Mouse (Mus musculus) layer of hippocampus, postnatal 36 days (tissue): ENCODE data around the gene Prss32. TPM values are rescaled to one million over a fixed set of nuclear protein-coding genes. Genes with fewer than 3 reads are reported as not detected.

Experiments
- DNase-seq, 2 experiments: peaks; one replicate each; pipeline ENCODE4 v3.0.0; 2022
- total RNA-seq, 2 experiments: library from RNA; stranded (reverse); gene quantifications; 2 replicates each; pipeline ENCODE4 v1.2.3; 2021

Gene Prss32
- not detected for total RNA-seq

- DNase-seq, result no peak
Observed at GRCm38 (mm10) chr17:23843812-23844273, at the start of gene Prss32, which contains the start of gene Prss41. TSS of gene Prss32 (plus strand) at chr17:23843855. TSS of gene Prss41 (minus strand) at chr17:23844172.

- no peak for DNase-seq
Observed at GRCm38 (mm10) chr17:23795323-23795722, 48.3 kb upstream of the Prss32 start.

- DNase-seq, result no peak
Observed at GRCm38 (mm10) chr17:23797316-23797715, 46.3 kb upstream of the Prss32 start.

GRCm38 (mm10) chr17:23801627-23802026, 42.0 kb upstream of the Prss32 start:
- DNase-seq, result no peak

GRCm38 (mm10) chr17:23802746-23803365, 40.8 kb upstream of the Prss32 start:
- peak; percentile 97 to 99 for DNase-seq

GRCm38 (mm10) chr17:23803366-23804041, 40.2 kb upstream of the Prss32 start:
- no peak for DNase-seq

- no peak for DNase-seq
Observed at GRCm38 (mm10) chr17:23804426-23805085, 39.1 kb upstream of the Prss32 start.

- DNase-seq, result no peak
Observed at GRCm38 (mm10) chr17:23806867-23807266, 36.8 kb upstream of the Prss32 start.

- DNase-seq, result no peak
Observed at GRCm38 (mm10) chr17:23807918-23808317, 35.7 kb upstream of the Prss32 start.

GRCm38 (mm10) chr17:23815641-23816040, 28.0 kb upstream of the Prss32 start:
- DNase-seq, result no peak

GRCm38 (mm10) chr17:23818579-23818978, 25.1 kb upstream of the Prss32 start:
- no peak for DNase-seq

- DNase-seq, result no peak
Observed at GRCm38 (mm10) chr17:23819235-23819634, 24.4 kb upstream of the Prss32 start.

GRCm38 (mm10) chr17:23820731-23821130, 22.9 kb upstream of the Prss32 start:
- DNase-seq, result peak in 1 of 2 experiments; percentile 54

- no peak for DNase-seq
Observed at GRCm38 (mm10) chr17:23822094-23822493, 21.6 kb upstream of the Prss32 start.

- no peak for DNase-seq
Observed at GRCm38 (mm10) chr17:23823018-23823417, 20.6 kb upstream of the Prss32 start.

- DNase-seq, result no peak
Observed at GRCm38 (mm10) chr17:23823614-23824013, 20.0 kb upstream of the Prss32 start.

- no peak for DNase-seq
Observed at GRCm38 (mm10) chr17:23825591-23825990, 18.1 kb upstream of the Prss32 start.

- peak; percentile 57 to 67 for DNase-seq
Observed at GRCm38 (mm10) chr17:23828271-23829001, 15.2 kb upstream of the Prss32 start.

GRCm38 (mm10) chr17:23829064-23829619, 14.5 kb upstream of the Prss32 start, which contains the start of gene Elob:
TSS of gene Elob (minus strand) at chr17:23829136.
- peak; percentile 83 to 85 for DNase-seq

GRCm38 (mm10) chr17:23831201-23831600, 12.5 kb upstream of the Prss32 start:
- no peak for DNase-seq

GRCm38 (mm10) chr17:23836006-23836575, 7.6 kb upstream of the Prss32 start, which contains the start of gene Prss33:
TSS of gene Prss33 (minus strand) at chr17:23836056.
- no peak for DNase-seq

GRCm38 (mm10) chr17:23841145-23841544, 2.5 kb upstream of the Prss32 start:
- DNase-seq, result no peak
